Mouse (Mus musculus): ENCODE measurements around the gene Gtdc1. TPM values are rescaled to one million over a fixed set of nuclear protein-coding genes. Genes with fewer than 3 reads are reported as not detected.

Gene Gtdc1
- polyA plus RNA-seq, 1 experiment: not detected

- Histone ChIP-seq H3K4me1 (ENCODE audit: control insufficient read depth, insufficient read depth, low read length) (no peaks in the 10 kb centered on the region), H3K27ac (ENCODE audit: insufficient read depth, low read depth, low read length) (no peak overlapping the region), H3K4me3 (ENCODE audit: insufficient read depth, low read depth, low read length) (no peak overlapping the region)
- over 99% methylated on average over 2 of the region's 2 CpGs for WGBS
- no peak for TF ChIP-seq CTCF (IDR thresholded peaks at IDR 0.05; ENCODE audit: insufficient read depth, low read depth, low read length)
- no peak for TF ChIP-seq POLR2A (IDR thresholded peaks at IDR 0.05; ENCODE audit: insufficient read depth, low read depth, low read length)
Measured at GRCm38 (mm10) chr2:44918737-44919136, 8.7 kb downstream of the Gtdc1 start.

GRCm38 (mm10) chr2:44916286-44916685 lies 11.2 kb downstream of the Gtdc1 start:
- H3K27ac ChIP-seq (ENCODE audit: insufficient read depth, low read depth, low read length): no peak overlapping the region
- H3K4me3 ChIP-seq (ENCODE audit: insufficient read depth, low read depth, low read length): no peak overlapping the region
- TF ChIP-seq POLR2A (IDR thresholded peaks at IDR 0.05; ENCODE audit: insufficient read depth, low read depth, low read length) (no peak), CTCF (IDR thresholded peaks at IDR 0.05; ENCODE audit: insufficient read depth, low read depth, low read length) (no peak)
- H3K4me1 ChIP-seq (ENCODE audit: control insufficient read depth, insufficient read depth, low read length): no peaks in the 10 kb centered on the region

GRCm38 (mm10) chr2:44897801-44898200 lies 29.7 kb downstream of the Gtdc1 start:
- Histone ChIP-seq H3K27ac (ENCODE audit: insufficient read depth, low read depth, low read length) (no peak overlapping the region), H3K4me3 (ENCODE audit: insufficient read depth, low read depth, low read length) (no peak overlapping the region), H3K4me1 (ENCODE audit: control insufficient read depth, insufficient read depth, low read length) (no peaks in the 10 kb centered on the region)
- WGBS: 93% methylated on average over 1 of the region's 1 CpGs
- TF ChIP-seq CTCF (IDR thresholded peaks at IDR 0.05; ENCODE audit: insufficient read depth, low read depth, low read length): no peak
- TF ChIP-seq POLR2A (IDR thresholded peaks at IDR 0.05; ENCODE audit: insufficient read depth, low read depth, low read length): no peak

GRCm38 (mm10) chr2:44873718-44874117 lies 53.7 kb downstream of the Gtdc1 start:
- 25% methylated on average over 2 of the region's 2 CpGs for WGBS
- Histone ChIP-seq H3K27ac (ENCODE audit: insufficient read depth, low read depth, low read length) (no peak overlapping the region), H3K4me3 (ENCODE audit: insufficient read depth, low read depth, low read length) (no peak overlapping the region), H3K4me1 (ENCODE audit: control insufficient read depth, insufficient read depth, low read length) (no peaks in the 10 kb centered on the region)
- TF ChIP-seq POLR2A (IDR thresholded peaks at IDR 0.05; ENCODE audit: insufficient read depth, low read depth, low read length): no peak

GRCm38 (mm10) chr2:44864726-44865125 lies 62.7 kb downstream of the Gtdc1 start:
- Histone ChIP-seq H3K4me1 (ENCODE audit: control insufficient read depth, insufficient read depth, low read length) (no peaks in the 10 kb centered on the region), H3K4me3 (ENCODE audit: insufficient read depth, low read depth, low read length) (no peak overlapping the region), H3K27ac (ENCODE audit: insufficient read depth, low read depth, low read length) (no peak overlapping the region)
- TF ChIP-seq CTCF (IDR thresholded peaks at IDR 0.05; ENCODE audit: insufficient read depth, low read depth, low read length): no peak
- no peak for TF ChIP-seq POLR2A (IDR thresholded peaks at IDR 0.05; ENCODE audit: insufficient read depth, low read depth, low read length)

GRCm38 (mm10) chr2:44854475-44854874 lies 73.0 kb downstream of the Gtdc1 start:
- 61% methylated on average over 2 of the region's 2 CpGs for WGBS
- no peak for TF ChIP-seq CTCF (IDR thresholded peaks at IDR 0.05; ENCODE audit: insufficient read depth, low read depth, low read length)
- TF ChIP-seq POLR2A (IDR thresholded peaks at IDR 0.05; ENCODE audit: insufficient read depth, low read depth, low read length): no peak

GRCm38 (mm10) chr2:44849666-44850065 lies 77.8 kb downstream of the Gtdc1 start:
- TF ChIP-seq CTCF (IDR thresholded peaks at IDR 0.05; ENCODE audit: insufficient read depth, low read depth, low read length) (no peak), POLR2A (IDR thresholded peaks at IDR 0.05; ENCODE audit: insufficient read depth, low read depth, low read length) (no peak)
- H3K27ac ChIP-seq (ENCODE audit: insufficient read depth, low read depth, low read length): no peak overlapping the region
- no peak overlapping the region for H3K4me3 ChIP-seq (ENCODE audit: insufficient read depth, low read depth, low read length)
- H3K4me1 ChIP-seq (ENCODE audit: control insufficient read depth, insufficient read depth, low read length): no peaks in the 10 kb centered on the region; the same call in 1 of the 2 replicates

More at GRCm38 (mm10) chr2:44854475-44854874, 73.0 kb downstream of the Gtdc1 start:
- H3K4me3 ChIP-seq (ENCODE audit: insufficient read depth, low read depth, low read length): no peak overlapping the region
- H3K4me1 ChIP-seq (ENCODE audit: control insufficient read depth, insufficient read depth, low read length): no peaks in the 10 kb centered on the region
- no peak overlapping the region for H3K27ac ChIP-seq (ENCODE audit: insufficient read depth, low read depth, low read length)

GRCm38 (mm10) chr2:44848156-44848555 lies 79.3 kb downstream of the Gtdc1 start:
- H3K27ac ChIP-seq (ENCODE audit: insufficient read depth, low read depth, low read length): no peak overlapping the region
- no peaks in the 10 kb centered on the region; the same call in 1 of the 2 replicates for H3K4me1 ChIP-seq (ENCODE audit: control insufficient read depth, insufficient read depth, low read length)
- 59% methylated on average over 1 of the region's 1 CpGs for WGBS
- no peak for TF ChIP-seq CTCF (IDR thresholded peaks at IDR 0.05; ENCODE audit: insufficient read depth, low read depth, low read length)
- TF ChIP-seq POLR2A (IDR thresholded peaks at IDR 0.05; ENCODE audit: insufficient read depth, low read depth, low read length): no peak
- H3K4me3 ChIP-seq (ENCODE audit: insufficient read depth, low read depth, low read length): no peak overlapping the region

- no peak for TF ChIP-seq POLR2A (IDR thresholded peaks at IDR 0.05; ENCODE audit: insufficient read depth, low read depth, low read length)
- no peak for TF ChIP-seq CTCF (IDR thresholded peaks at IDR 0.05; ENCODE audit: insufficient read depth, low read depth, low read length)
- H3K27ac ChIP-seq (ENCODE audit: insufficient read depth, low read depth, low read length): no peak overlapping the region
- WGBS: 81% methylated on average over 4 of the region's 4 CpGs
- H3K4me3 ChIP-seq (ENCODE audit: insufficient read depth, low read depth, low read length): no peak overlapping the region
- no peaks in the 10 kb centered on the region; the same call in 1 of the 2 replicates for H3K4me1 ChIP-seq (ENCODE audit: control insufficient read depth, insufficient read depth, low read length)
Measured at GRCm38 (mm10) chr2:44845424-44845823, 82.0 kb downstream of the Gtdc1 start.

- TF ChIP-seq CTCF (IDR thresholded peaks at IDR 0.05; ENCODE audit: insufficient read depth, low read depth, low read length): no peak
- no peak for TF ChIP-seq POLR2A (IDR thresholded peaks at IDR 0.05; ENCODE audit: insufficient read depth, low read depth, low read length)
Measured at GRCm38 (mm10) chr2:44829753-44830152, 97.7 kb downstream of the Gtdc1 start.

More at GRCm38 (mm10) chr2:44829753-44830152, 97.7 kb downstream of the Gtdc1 start:
- no peak overlapping the region for H3K27ac ChIP-seq (ENCODE audit: insufficient read depth, low read depth, low read length)
- H3K4me3 ChIP-seq (ENCODE audit: insufficient read depth, low read depth, low read length): no peak overlapping the region
- H3K4me1 ChIP-seq (ENCODE audit: control insufficient read depth, insufficient read depth, low read length): no peaks in the 10 kb centered on the region
- 92% methylated on average over 2 of the region's 2 CpGs for WGBS
